Mouse (Mus musculus) heart, embryonic 15.5 days (tissue): ENCODE results near the gene Nhlrc4. TPM values are rescaled to one million over a fixed set of nuclear protein-coding genes. Genes with fewer than 3 reads are reported as not detected.
A peak's percentile ranks its signal among the peaks of the same experiment; 100 is the strongest.

Experiments used
- ATAC-seq: fragments of 200-750 bp; cut with Nextera tagmentation; replicated peaks from 2 replicates; pipeline ENCODE4 v1.8.0; 2017; ENCODE audit warnings: low read depth, moderate TSS enrichment; ENCODE audit not compliant: insufficient number of reproducible peaks, insufficient read depth, low FRiP score
- H3K27ac ChIP-seq: fragments of 300-500 bp; sonication (generic); 2 replicates; pipeline ENCODE4 v1.5.1; 2015; ENCODE audit warnings: mild to moderate bottlenecking, inconsistent platforms
- H3K27me3 ChIP-seq: fragments of 300-500 bp; sonication (generic); 2 replicates; pipeline ENCODE4 v1.6.1; 2015; ENCODE audit warnings: inconsistent platforms
- H3K36me3 ChIP-seq: fragments of 300-500 bp; sonication (generic); 2 replicates; pipeline ENCODE4 v1.6.1; 2015; ENCODE audit warnings: mild to moderate bottlenecking, inconsistent platforms
- H3K4me1 ChIP-seq: fragments of 300-500 bp; sonication (generic); replicated peaks from 2 replicates; pipeline ENCODE4 v1.6.1; 2015; ENCODE audit warnings: inconsistent platforms
- H3K4me2 ChIP-seq: fragments of 300-500 bp; sonication (generic); 2 replicates; pipeline ENCODE4 v1.6.1; 2015; ENCODE audit warnings: inconsistent platforms, mild to moderate bottlenecking, moderate library complexity
- H3K4me3 ChIP-seq: fragments of 300-500 bp; sonication (generic); 2 replicates; pipeline ENCODE4 v1.5.1; 2015; ENCODE audit warnings: mild to moderate bottlenecking, inconsistent platforms
- H3K9ac ChIP-seq: fragments of 300-500 bp; sonication (generic); 2 replicates; pipeline ENCODE4 v1.6.1; 2015; ENCODE audit warnings: mild to moderate bottlenecking, inconsistent platforms
- H3K9me3 ChIP-seq: fragments of 300-500 bp; sonication (generic); replicated peaks from 2 replicates; pipeline ENCODE4 v1.6.1; 2016; ENCODE audit warnings: inconsistent platforms
- WGBS: fragments of 180-500 bp; shearing (Covaris S2); methylation state at CpG from one replicate; pipeline ENCODE4 v1.1.7; 2015; ENCODE audit warnings: mixed read lengths; 5-methylcytosine and 5-hydroxymethylcytosine counted together
- polyA plus RNA-seq: library from polyadenylated mRNA; unstranded; fragments of >200 nt; fragmentation: Nextera tagmentation; extraction: Ambion mirVana; gene quantifications from 2 replicates; pipeline ENCODE4 v1.2.1, GENCODE M21; 2015

The Nhlrc4 gene
- polyA plus RNA-seq, 1 experiment from 2014 or later: 0.08 TPM

GRCm38 (mm10) chr17:25956201-25956600 lies 11.4 kb upstream of the Nhlrc4 start:
- H3K36me3 ChIP-seq: 0 out of 2 replicates have a peak, but pooled peaks cover 16% of the 10 kb centered on the region
- no peak overlapping the region for H3K27ac ChIP-seq
- ATAC-seq: no peak
- H3K9ac ChIP-seq: no peak overlapping the region
- H3K27me3 ChIP-seq: peaks cover 30% of the 10 kb centered on the region
- WGBS: 71% methylated on average over 7 of the region's 7 CpGs
- no peak overlapping the region for H3K4me2 ChIP-seq
- no peak overlapping the region for H3K4me3 ChIP-seq
- peaks cover 13% of the 10 kb centered on the region for H3K4me1 ChIP-seq
- H3K9me3 ChIP-seq: no peaks in the 10 kb centered on the region

GRCm38 (mm10) chr17:25955736-25956135 lies 11.0 kb upstream of the Nhlrc4 start:
- H3K27ac ChIP-seq: no peak overlapping the region
- H3K9ac ChIP-seq: no peak overlapping the region
- H3K4me3 ChIP-seq: no peak overlapping the region
- H3K4me2 ChIP-seq: no peak overlapping the region
- 0 out of 2 replicates have a peak, but pooled peaks cover 14% of the 10 kb centered on the region for H3K36me3 ChIP-seq
- H3K4me1 ChIP-seq: peaks cover 16% of the 10 kb centered on the region
- H3K9me3 ChIP-seq: no peaks in the 10 kb centered on the region
- H3K27me3 ChIP-seq: peaks cover 35% of the 10 kb centered on the region
- WGBS: 33% methylated on average over 3 of the region's 3 CpGs
- ATAC-seq: no peak

- Histone ChIP-seq H3K27me3 (peaks cover 46% of the 10 kb centered on the region), H3K36me3 (0 out of 2 replicates have a peak, but pooled peaks cover 12% of the 10 kb centered on the region), H3K4me3 (no peak overlapping the region), H3K27ac (no peak overlapping the region), H3K4me1 (peaks cover 16% of the 10 kb centered on the region), H3K9me3 (no peaks in the 10 kb centered on the region), H3K4me2 (no peak overlapping the region), H3K9ac (no peak overlapping the region)
- no peak for ATAC-seq
- 88% methylated on average over 1 of the region's 2 CpGs for WGBS
Measured at GRCm38 (mm10) chr17:25954671-25955070, 9.9 kb upstream of the Nhlrc4 start.

- Histone ChIP-seq H3K4me1 (peaks cover 16% of the 10 kb centered on the region), H3K27ac (no peak overlapping the region), H3K36me3 (0 out of 2 replicates have a peak, but pooled peaks cover under 1% of the 10 kb centered on the region), H3K4me2 (no peak overlapping the region), H3K27me3 (peaks cover 49% of the 10 kb centered on the region), H3K9ac (no peak overlapping the region), H3K9me3 (no peaks in the 10 kb centered on the region), H3K4me3 (no peak overlapping the region)
- WGBS: 76% methylated on average over 5 of the region's 5 CpGs
- ATAC-seq: no peak
Measured at GRCm38 (mm10) chr17:25953161-25953560, 8.4 kb upstream of the Nhlrc4 start.

GRCm38 (mm10) chr17:25951803-25952623 lies 7.3 kb upstream of the Nhlrc4 start, which contains the start of gene A930017K11Rik:
TSS of gene A930017K11Rik (minus strand) at chr17:25952565.
- Histone ChIP-seq H3K27ac (no peak within 1 kb of the TSS), H3K4me3 (peak within 1 kb of the TSS; percentile 52), H3K9me3 (no peaks in the 10 kb centered on the region), H3K4me1 (peaks cover 16% of the 10 kb centered on the region), H3K4me2 (peak within 1 kb of the TSS; percentile 84), H3K36me3 (no peaks in the 10 kb centered on the region), H3K27me3 (peaks cover 49% of the 10 kb centered on the region), H3K9ac (peak within 1 kb of the TSS; percentile 41; the same call in 1 of the 2 replicates)
- ATAC-seq: no peak
- 1% methylated on average over 58 of the region's 58 CpGs for WGBS

GRCm38 (mm10) chr17:25951225-25951802 lies 6.6 kb upstream of the Nhlrc4 start:
- Histone ChIP-seq H3K4me3 (peak overlapping the region; percentile 52), H3K27me3 (peaks cover 49% of the 10 kb centered on the region), H3K9me3 (no peaks in the 10 kb centered on the region), H3K27ac (no peak overlapping the region), H3K4me2 (peak overlapping the region; percentile 84), H3K4me1 (peaks cover 16% of the 10 kb centered on the region), H3K9ac (peak overlapping the region; percentile 41; the same call in 1 of the 2 replicates), H3K36me3 (no peaks in the 10 kb centered on the region)
- no peak for ATAC-seq
- under 1% methylated on average over 33 of the region's 33 CpGs for WGBS

DNA sequence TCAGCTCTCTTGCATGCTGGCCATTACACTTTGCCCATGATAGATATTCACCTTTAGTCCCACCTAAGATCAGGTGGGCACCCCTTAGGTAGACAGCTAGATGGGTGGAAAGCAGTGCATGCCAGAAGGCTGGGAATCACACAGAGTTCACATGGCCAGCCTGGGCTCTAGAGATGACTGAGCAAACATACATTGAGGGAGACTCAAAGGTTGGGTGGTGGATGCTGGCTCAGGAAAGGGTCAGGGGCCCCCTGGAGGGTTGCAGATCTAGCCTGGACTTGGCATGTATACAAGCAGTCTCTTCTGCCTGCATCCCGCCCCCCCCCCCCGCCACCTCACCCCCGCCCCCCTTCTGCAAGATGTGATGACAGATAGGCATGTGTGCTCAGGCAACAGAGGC lies 5.9 kb upstream of the Nhlrc4 start:
- H3K27me3 ChIP-seq: peaks cover 49% of the 10 kb centered on the region

GRCm38 (mm10) chr17:25949981-25950380 lies 5.2 kb upstream of the Nhlrc4 start:
- WGBS: 72% methylated on average over 5 of the region's 5 CpGs
- H3K9me3 ChIP-seq: no peaks in the 10 kb centered on the region
- H3K4me3 ChIP-seq: no peak overlapping the region
- H3K36me3 ChIP-seq: no peaks in the 10 kb centered on the region
- no peak overlapping the region for H3K27ac ChIP-seq
- H3K9ac ChIP-seq: no peak overlapping the region
- ATAC-seq: no peak
- peaks cover 16% of the 10 kb centered on the region for H3K4me1 ChIP-seq
- no peak overlapping the region for H3K4me2 ChIP-seq
- peaks cover 49% of the 10 kb centered on the region for H3K27me3 ChIP-seq

More for the DNA sequence above, 5.9 kb upstream of the Nhlrc4 start:
- no peaks in the 10 kb centered on the region for H3K36me3 ChIP-seq
- no peak overlapping the region for H3K27ac ChIP-seq
- H3K9ac ChIP-seq: no peak overlapping the region
- H3K4me3 ChIP-seq: no peak overlapping the region
- ATAC-seq: no peak
- no peaks in the 10 kb centered on the region for H3K9me3 ChIP-seq
- H3K4me1 ChIP-seq: peaks cover 16% of the 10 kb centered on the region
- WGBS: 10% methylated on average over 3 of the region's 3 CpGs
- H3K4me2 ChIP-seq: no peak overlapping the region

GRCm38 (mm10) chr17:25948051-25948450 lies 3.3 kb upstream of the Nhlrc4 start:
- H3K27me3 ChIP-seq: peaks cover 37% of the 10 kb centered on the region
- ATAC-seq: no peak
- H3K4me2 ChIP-seq: no peak overlapping the region
- H3K9me3 ChIP-seq: no peaks in the 10 kb centered on the region
- H3K36me3 ChIP-seq: no peaks in the 10 kb centered on the region
- H3K9ac ChIP-seq: no peak overlapping the region
- peaks cover 16% of the 10 kb centered on the region for H3K4me1 ChIP-seq
- no peak overlapping the region for H3K4me3 ChIP-seq
- no peak overlapping the region for H3K27ac ChIP-seq
- WGBS: 70% methylated on average over 8 of the region's 8 CpGs

DNA sequence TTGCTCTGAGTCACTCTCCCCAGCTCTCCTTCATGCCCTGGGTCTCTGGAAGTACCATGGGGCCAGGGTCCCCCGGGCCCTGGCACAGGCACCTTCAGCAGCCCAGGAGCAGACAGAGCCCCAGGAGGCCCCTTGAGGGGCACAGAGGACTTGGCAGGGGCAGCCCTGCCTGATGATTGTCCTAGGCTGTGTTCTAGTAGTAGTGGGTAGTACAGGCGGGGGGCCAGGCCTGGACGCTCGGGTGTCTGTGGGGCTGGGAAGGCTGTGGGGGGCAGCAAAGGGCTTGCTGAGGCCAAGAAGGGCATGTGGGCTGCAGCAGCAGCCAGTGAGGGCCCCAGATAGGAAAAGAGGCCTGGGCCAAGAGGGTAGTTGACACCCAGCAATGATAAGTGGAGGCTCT lies 2.8 kb upstream of the Nhlrc4 start:
- Histone ChIP-seq H3K4me2 (no peak overlapping the region), H3K27ac (no peak overlapping the region), H3K9me3 (no peaks in the 10 kb centered on the region), H3K36me3 (no peaks in the 10 kb centered on the region), H3K4me1 (peaks cover 16% of the 10 kb centered on the region), H3K4me3 (no peak overlapping the region), H3K9ac (no peak overlapping the region), H3K27me3 (peaks cover 33% of the 10 kb centered on the region)
- WGBS: 60% methylated on average over 4 of the region's 4 CpGs
- ATAC-seq: no peak

DNA sequence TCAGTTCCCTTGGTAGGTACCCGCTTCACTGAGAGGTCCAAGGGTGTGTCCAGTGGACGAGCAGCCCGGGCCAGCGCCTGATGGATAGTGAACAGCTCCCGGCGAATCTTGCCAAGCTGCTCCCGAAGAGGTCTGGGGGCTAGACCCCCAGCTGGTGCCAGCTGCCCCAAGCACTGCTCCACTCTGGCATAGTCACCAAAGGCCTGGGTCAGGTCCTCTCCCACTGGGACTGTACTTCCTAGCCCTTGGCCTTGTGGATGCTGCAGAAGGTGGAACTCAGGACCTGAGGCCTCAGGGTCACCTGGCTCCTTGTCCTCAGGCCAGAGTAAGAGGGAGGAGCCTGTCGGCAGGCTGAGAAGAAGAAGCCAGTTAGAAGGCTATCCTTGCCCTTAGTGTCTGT lies 2.1 kb upstream of the Nhlrc4 start:
- no peak overlapping the region for H3K4me3 ChIP-seq
- no peaks in the 10 kb centered on the region for H3K36me3 ChIP-seq
- H3K27ac ChIP-seq: no peak overlapping the region
- peaks cover 26% of the 10 kb centered on the region for H3K27me3 ChIP-seq
- 78% methylated on average over 8 of the region's 8 CpGs for WGBS
- peaks cover 16% of the 10 kb centered on the region for H3K4me1 ChIP-seq
- no peaks in the 10 kb centered on the region for H3K9me3 ChIP-seq
- no peak overlapping the region for H3K4me2 ChIP-seq
- no peak overlapping the region for H3K9ac ChIP-seq
- no peak for ATAC-seq
